ENCODE assay signal across 14 mouse cellular contexts in the genomic region with DNA sequence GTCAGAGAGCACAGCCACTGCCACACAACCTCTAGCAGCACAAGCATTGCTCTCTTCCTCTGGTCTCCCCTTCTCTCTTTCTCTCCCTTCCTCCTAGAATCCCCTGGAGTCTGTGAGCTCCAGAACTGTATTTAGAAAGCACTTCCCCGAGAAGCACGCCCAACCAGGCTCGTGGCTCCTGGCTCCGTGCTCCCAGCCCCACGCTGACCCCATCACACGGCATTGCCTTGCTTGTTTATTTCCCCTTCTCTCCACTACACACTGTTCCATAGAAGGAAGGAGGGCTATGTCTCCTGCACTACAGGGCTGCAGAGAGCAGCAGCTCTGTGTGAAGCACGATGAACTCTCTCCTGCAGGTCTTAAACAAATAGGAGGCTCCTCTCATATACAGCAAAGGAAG. TPM values are rescaled to one million over a fixed set of nuclear protein-coding genes. Genes with fewer than 3 reads are reported as not detected.
DNase-seq lines count a peak whose midpoint lies in the region; ATAC-seq lines count a peak whose summit lies in the region.
"Had no signal": no experiment of that assay in that cellular context is flagged by ENCODE, and none has a peak within 500 bp of the region (broad histone marks: within the 10 kb centered on the region; RNA-seq: fewer than 3 reads in every experiment).

No protein-coding gene starts in this region.

- WGBS in midbrain, embryonic 11.5 days, result 87% methylated on average over 7 of the region's 7 CpGs
- WGBS in midbrain, embryonic 15.5 days, result 91% methylated on average over 7 of the region's 7 CpGs
- WGBS in intestine, embryonic 15.5 days, result 56% methylated on average over 7 of the region's 7 CpGs

- no peak overlapping the region for H3K9ac ChIP-seq in midbrain, embryonic 11.5 days (ENCODE audit: low read length)
- H3K9ac ChIP-seq in midbrain, embryonic 15.5 days, result no peak overlapping the region
- no peak overlapping the region for H3K9ac ChIP-seq in intestine, embryonic 15.5 days

- no peak for DNase-seq in frontal cortex, postnatal 36 days (ENCODE audit: low spot score in 2 of 2)
- DNase-seq in midbrain, embryonic 11.5 days (ENCODE audit: low spot score, missing footprints), result peak; percentile 17
- DNase-seq in adrenal gland, adult (ENCODE audit: inconsistent age in 2 of 2, low spot score in 1 of 2), result no peak
- DNase-seq in thymus, postnatal 10 days (ENCODE audit: low spot score in 2 of 2), result no peak
- no peak for DNase-seq in spleen, adult 18-20 months
- DNase-seq: adrenal gland, postnatal 25 days; cerebellum, adult 11 months had no signal

- H3K36me3 ChIP-seq in midbrain, embryonic 11.5 days (ENCODE audit: control insufficient read depth, insufficient read depth, low read length), result no peaks in the 10 kb centered on the region
- 0 out of 2 replicates have a peak, but pooled peaks cover 1% of the 10 kb centered on the region for H3K36me3 ChIP-seq in midbrain, embryonic 15.5 days (replicated peaks)
- H3K36me3 ChIP-seq in intestine, embryonic 15.5 days, result 0 out of 2 replicates have a peak, but pooled peaks cover 4% of the 10 kb centered on the region

- H3K4me2 ChIP-seq in midbrain, embryonic 11.5 days, result no peak overlapping the region
- H3K4me2 ChIP-seq in midbrain, embryonic 15.5 days, result no peak overlapping the region
- H3K4me2 ChIP-seq in intestine, embryonic 15.5 days (replicated peaks), result no peak overlapping the region
- H3K4me2 ChIP-seq: liver, embryonic 11.5 days had no signal

- H3K4me3 ChIP-seq in midbrain, embryonic 11.5 days (ENCODE audit: low read depth, low read length), result no peak overlapping the region
- no peak overlapping the region for H3K4me3 ChIP-seq in midbrain, embryonic 15.5 days
- no peak overlapping the region for H3K4me3 ChIP-seq in intestine, embryonic 15.5 days (replicated peaks)
- H3K4me3 ChIP-seq: layer of hippocampus, adult 2 months had no signal

- no peak overlapping the region for H3K27ac ChIP-seq in midbrain, embryonic 11.5 days (ENCODE audit: low read depth, low read length)
- H3K27ac ChIP-seq in midbrain, embryonic 15.5 days, result no peak overlapping the region
- peak overlapping the region; percentile 34 for H3K27ac ChIP-seq in intestine, embryonic 15.5 days
- H3K27ac ChIP-seq: layer of hippocampus, adult 2 months had no signal

- H3K4me1 ChIP-seq in midbrain, embryonic 11.5 days (ENCODE audit: control insufficient read depth, insufficient read depth, low read length), result no peaks in the 10 kb centered on the region
- H3K4me1 ChIP-seq in midbrain, embryonic 15.5 days, result no peaks in the 10 kb centered on the region
- no peaks in the 10 kb centered on the region for H3K4me1 ChIP-seq in intestine, embryonic 15.5 days (replicated peaks)

- peak; percentile 39; the same call in 1 of the 2 replicates for ATAC-seq in frontal cortex, adult (ENCODE audit: low TSS enrichment)
- no peak for ATAC-seq in midbrain, embryonic 11.5 days (ENCODE audit: low FRiP score)
- no peak for ATAC-seq in midbrain, embryonic 15.5 days (replicated peaks)
- no peak for ATAC-seq in intestine, embryonic 15.5 days
- ATAC-seq: forebrain, embryonic 14.5 days; inflammation-experienced regulatory T-cells, adult 6 months had no signal

- no peaks in the 10 kb centered on the region for H3K27me3 ChIP-seq in midbrain, embryonic 11.5 days (ENCODE audit: control insufficient read depth, insufficient read depth, low read length)
- H3K27me3 ChIP-seq in midbrain, embryonic 15.5 days (replicated peaks), result no peaks in the 10 kb centered on the region
- no peaks in the 10 kb centered on the region for H3K27me3 ChIP-seq in intestine, embryonic 15.5 days (replicated peaks)

- H3K9me3 ChIP-seq in midbrain, embryonic 11.5 days (ENCODE audit: control insufficient read depth, low read length), result no peaks in the 10 kb centered on the region
- H3K9me3 ChIP-seq in midbrain, embryonic 15.5 days, result no peaks in the 10 kb centered on the region
- H3K9me3 ChIP-seq in intestine, embryonic 15.5 days, result no peaks in the 10 kb centered on the region

RNA-seq across cellular contexts. Expression of a gene that starts 8.6 kb away (rescaled TPM):
- polyA plus RNA-seq in midbrain, embryonic 11.5 days (2014; fragmentation: Nextera tagmentation; extraction: Ambion mirVana), result 118 and 130 TPM in 2 replicates
- polyA plus RNA-seq in midbrain, embryonic 15.5 days (2015; fragmentation: Nextera tagmentation; extraction: Ambion mirVana), result 581 and 595 TPM in 2 replicates
- 131 and 146 TPM in 2 replicates for polyA plus RNA-seq in intestine, embryonic 15.5 days (2015; fragmentation: Nextera tagmentation; extraction: Ambion mirVana)

RNA-seq across cellular contexts. Expression of a gene that starts 48.3 kb away (rescaled TPM):
- 495 and 519 TPM in 2 replicates for polyA plus RNA-seq in midbrain, embryonic 11.5 days (2014; fragmentation: Nextera tagmentation; extraction: Ambion mirVana)
- 700 and 732 TPM in 2 replicates for polyA plus RNA-seq in midbrain, embryonic 15.5 days (2015; fragmentation: Nextera tagmentation; extraction: Ambion mirVana)
- 332 and 349 TPM in 2 replicates for polyA plus RNA-seq in intestine, embryonic 15.5 days (2015; fragmentation: Nextera tagmentation; extraction: Ambion mirVana)
